Mouse (Mus musculus): ENCODE data around the gene Rbm6. TPM values are rescaled to one million over a fixed set of nuclear protein-coding genes. Genes with fewer than 3 reads are reported as not detected.

Rbm6 gene
- polyA plus RNA-seq, 2 experiments from 2014 or later = 76.4 to 81.0 TPM

DNA sequence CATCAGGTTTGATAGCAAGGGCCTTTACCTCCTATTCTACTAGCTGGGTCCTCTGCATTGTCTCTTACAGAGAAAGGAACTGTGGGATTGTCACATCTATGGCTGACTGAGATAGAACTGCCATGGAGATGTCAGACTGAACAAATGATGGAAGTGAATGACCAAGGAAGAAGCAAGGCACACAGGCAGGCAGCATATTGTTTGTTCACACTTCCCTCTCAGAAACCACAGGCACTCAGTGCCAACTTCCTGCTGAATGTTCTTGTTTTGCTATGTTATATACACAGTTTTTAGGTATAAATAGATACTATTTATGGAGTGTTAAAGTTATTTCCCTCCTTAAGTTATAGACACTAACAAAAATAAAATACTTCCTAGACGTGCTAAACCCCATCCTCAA is 125.7 kb downstream of the Rbm6 start:
- no peak for ATAC-seq

GRCm38 (mm10) chr9:107746679-107747078 is 126.4 kb downstream of the Rbm6 start:
- ATAC-seq = no peak

GRCm38 (mm10) chr9:107744061-107744460 is 129.0 kb downstream of the Rbm6 start:
- no peak for ATAC-seq

- no peak for ATAC-seq
These were observed 134.2 kb downstream of the Rbm6 start for GRCm38 (mm10) chr9:107738841-107739202.

DNA sequence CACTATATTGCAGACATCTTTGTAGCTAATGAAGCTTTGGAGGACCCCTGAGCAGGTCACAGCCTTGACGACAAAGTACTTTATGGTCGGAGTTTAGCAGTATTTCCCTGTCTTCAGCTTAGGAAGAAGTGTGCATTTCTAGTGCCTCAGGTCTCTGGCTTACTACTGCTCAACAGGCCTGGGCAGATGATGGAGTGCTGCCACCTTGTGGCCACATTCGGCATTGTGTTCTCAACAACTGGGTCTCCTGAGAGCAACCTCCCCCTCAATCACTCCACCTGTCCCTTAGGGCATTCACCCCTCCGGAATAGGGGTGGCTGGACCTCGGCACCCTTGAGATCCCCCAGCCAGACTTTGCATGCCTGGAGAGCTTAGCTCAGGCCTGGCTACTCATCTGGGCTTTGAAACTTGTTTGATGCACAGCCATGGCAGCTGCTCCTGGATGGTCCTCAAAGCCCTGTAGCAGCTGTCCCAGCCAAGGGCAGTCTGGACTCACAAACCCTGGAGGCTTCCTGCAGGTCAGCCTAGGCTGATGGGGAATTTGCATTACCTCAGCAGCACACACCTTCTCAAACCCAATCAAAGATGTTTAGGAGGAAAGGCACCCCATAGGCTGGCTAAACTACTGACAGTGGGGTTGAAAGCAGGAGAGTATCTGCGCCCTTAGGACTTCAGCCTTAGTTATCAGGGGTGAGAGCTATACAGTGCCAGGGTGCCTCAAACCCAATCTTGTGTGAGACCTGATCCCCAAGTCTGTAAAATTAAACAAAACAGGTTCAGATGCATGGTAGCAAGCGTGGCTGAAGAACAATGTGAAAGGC is 134.8 kb downstream of the Rbm6 start:
- ATAC-seq = peak; percentile 50

GRCm38 (mm10) chr9:107736185-107736485 is 136.9 kb downstream of the Rbm6 start:
- no peak for ATAC-seq

DNA sequence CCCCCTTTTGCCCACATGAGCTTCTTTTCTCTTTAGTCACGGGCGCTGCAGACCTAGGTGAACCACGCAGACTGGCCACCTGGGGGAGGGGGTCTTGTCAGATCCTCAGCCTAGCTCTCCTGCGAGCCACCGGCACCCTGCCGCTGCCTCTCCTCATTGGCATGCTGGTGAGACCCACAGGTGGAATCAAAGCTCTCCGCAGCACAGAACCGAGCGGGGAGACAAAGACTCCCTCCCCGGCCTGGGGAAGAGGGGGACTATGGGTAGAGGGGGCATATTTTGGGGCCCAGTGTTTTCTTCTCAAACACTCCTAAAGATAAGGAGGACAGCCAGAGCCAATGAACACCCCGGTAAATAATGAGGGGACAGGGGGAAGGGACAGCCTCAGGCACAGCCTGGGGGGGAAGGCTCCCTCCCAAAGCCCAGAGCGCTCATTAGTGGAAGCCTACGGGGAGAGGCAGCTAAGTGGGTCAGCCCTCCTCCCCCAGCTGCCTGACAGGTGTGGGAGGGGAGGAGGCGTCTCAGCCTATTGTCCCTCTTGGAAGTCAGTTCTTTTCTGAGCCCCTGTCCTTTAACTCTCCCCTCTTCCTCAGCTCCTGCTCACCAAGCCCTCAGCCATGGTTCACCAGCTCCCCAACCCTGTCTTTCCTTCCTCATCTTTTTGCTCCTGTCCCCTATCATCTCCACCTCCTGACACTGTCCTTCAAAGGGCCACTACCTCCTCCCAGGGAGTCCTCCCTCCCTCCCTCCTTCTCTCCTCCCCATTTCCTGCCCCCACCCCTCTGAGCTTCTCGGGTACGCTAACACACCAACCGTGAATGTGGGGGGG is 137.5 kb downstream of the Rbm6 start:
- ATAC-seq = no peak

- ATAC-seq = no peak
These were observed 138.5 kb downstream of the Rbm6 start for GRCm38 (mm10) chr9:107734567-107734971.

DNA sequence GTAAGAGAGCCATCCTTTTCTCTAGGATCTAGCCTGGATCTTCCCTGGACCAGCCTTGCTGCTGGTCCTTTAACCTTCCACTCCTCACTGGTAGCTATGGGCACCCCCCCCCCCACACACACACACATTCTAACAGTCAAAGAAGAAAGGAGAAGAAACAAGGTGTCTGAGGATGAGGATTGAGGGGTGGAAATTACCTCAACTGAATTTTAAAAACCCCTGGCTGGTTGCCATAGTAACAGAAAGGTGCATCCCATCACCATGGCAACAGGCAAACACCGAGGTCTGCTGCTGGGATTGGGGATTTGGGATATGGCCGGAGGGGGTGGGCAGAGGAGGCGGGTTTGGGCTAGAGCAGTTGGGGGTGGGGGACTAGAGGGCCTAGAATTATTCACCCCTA is 143.3 kb downstream of the Rbm6 start:
- no peak for ATAC-seq

DNA sequence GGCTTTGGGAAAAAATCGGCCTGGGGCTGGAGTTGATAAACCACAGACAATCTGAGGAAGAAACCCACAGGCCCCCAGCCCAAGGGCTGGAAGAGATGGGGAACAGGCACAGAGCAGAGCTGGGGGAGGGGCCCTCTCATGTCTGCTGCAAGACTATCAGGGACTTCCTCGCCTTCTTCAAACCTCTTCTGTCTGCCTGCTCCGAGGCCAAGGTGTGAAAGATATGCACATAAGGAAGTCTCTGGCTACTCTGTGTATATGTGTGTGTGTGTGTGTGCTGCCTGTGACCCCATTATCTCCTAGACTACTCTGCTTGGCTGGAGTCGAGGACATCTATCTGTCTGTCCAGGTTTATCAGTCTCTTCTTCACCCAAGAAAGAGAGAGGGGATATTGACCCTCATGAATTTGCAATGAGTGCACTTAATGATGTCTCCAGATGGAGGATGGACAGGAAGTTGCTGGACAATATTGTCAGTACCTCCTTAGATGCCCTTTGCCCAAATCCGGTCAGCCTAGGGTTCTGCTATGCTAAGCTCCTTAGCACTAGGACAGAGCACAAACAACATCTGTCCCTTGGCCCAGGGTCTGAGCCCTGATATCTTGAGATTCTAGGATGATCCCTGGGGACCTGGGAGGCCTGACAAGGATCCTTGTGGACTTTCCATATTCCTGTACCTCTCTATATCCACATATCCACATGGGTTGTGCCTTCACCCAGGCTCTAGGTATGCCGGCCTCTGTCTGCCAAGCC is 143.9 kb downstream of the Rbm6 start:
- ATAC-seq = no peak

GRCm38 (mm10) chr9:107727041-107727440 is 146.0 kb downstream of the Rbm6 start:
- no peak for ATAC-seq

DNA sequence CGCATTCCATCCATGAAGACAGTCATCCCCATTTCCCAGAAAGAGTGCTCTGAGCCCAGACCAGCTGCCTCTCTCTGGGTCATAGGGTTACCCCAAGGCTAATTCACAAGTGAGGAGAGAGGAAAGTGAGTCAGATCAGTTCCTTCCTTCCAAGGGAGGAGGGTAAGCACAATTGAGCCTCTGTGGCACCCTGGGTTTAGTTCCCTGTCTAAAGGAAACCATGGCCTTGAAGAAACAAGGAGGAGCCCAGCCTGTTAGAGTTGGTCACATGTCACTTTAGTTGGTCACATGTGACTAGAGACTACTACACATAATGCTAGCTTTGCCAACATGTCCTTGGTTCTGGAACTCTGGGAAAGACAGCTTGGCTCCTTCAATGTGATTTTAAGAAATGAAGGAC is 148.2 kb downstream of the Rbm6 start:
- no peak for ATAC-seq

DNA sequence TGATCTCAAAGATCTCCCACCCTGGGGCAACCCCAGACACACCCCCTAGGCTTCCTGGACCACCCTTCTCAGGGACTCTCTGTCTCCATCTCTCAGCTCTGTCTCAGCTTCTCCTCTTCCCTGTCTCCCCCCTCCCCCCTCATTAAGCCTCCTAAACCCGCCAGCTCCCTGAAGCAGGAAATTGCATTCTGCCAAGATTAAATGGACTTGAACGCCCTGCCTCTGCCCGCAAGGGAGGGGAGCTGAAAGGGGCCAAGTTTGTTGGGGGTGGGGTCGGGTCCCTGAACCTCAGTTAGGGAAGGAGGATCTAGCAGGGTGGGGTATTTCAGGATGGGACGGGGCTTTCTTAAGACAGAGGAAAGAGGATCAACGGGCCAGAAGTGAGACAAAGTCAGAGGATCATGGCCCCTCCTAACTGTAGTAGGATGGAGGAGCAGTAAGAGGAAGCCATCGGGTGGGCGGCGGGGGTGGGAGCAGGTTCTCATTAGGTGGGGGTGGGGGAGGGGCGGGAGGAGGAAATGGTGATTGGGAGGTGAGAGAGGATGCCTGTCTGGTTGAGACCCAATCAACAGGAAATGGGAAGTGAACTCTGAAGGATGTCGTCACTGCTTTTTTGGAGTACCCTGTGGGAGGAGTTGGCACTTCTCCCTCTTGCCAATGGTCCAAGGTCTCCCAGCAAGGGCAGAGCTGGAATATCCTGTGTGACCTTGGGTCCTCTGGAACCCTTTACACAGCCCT is 149.1 kb downstream of the Rbm6 start:
- ATAC-seq = peak; percentile 28

Other genes starting within 250 kb of the Rbm6 start
- gene Gnai2, start 237.9 kb downstream of the Rbm6 start, polyA plus RNA-seq (2017; shearing (Covaris generic)) = 100 to 1,000 TPM; 176 to 181 TPM
- gene Slc38a3, start 203.7 kb downstream of the Rbm6 start, polyA plus RNA-seq (2017; shearing (Covaris generic)) = not detected
- 1 to 10 TPM in 1 of 2 experiments, not detected in 1; 1.1 TPM for gene Gnat1, start 193.5 kb downstream of the Rbm6 start, polyA plus RNA-seq (2017; shearing (Covaris generic))
- not detected for gene Sema3f, start 162.8 kb downstream of the Rbm6 start, polyA plus RNA-seq (2017; shearing (Covaris generic))
- gene Rbm5, start 102.2 kb downstream of the Rbm6 start, polyA plus RNA-seq (2017; shearing (Covaris generic)) = 100 to 1,000 TPM; 299 to 310 TPM
- 10 to 100 TPM; 11.3 to 12.9 TPM for gene Mon1a, start 14.9 kb upstream of the Rbm6 start, polyA plus RNA-seq (2017; shearing (Covaris generic))
- gene Mst1r, start 33.6 kb upstream of the Rbm6 start, polyA plus RNA-seq (2017; shearing (Covaris generic)) = not detected
- not detected for gene Actl11, start 55.2 kb upstream of the Rbm6 start, polyA plus RNA-seq (2017; shearing (Covaris generic))
- gene Camkv, start 62.4 kb upstream of the Rbm6 start, polyA plus RNA-seq (2017; shearing (Covaris generic)) = not detected
- 1 to 10 TPM; 5.0 to 8.2 TPM for gene Traip, start 76.9 kb upstream of the Rbm6 start, polyA plus RNA-seq (2017; shearing (Covaris generic))
- gene Uba7, start 102.3 kb upstream of the Rbm6 start, polyA plus RNA-seq (2017; shearing (Covaris generic)) = 100 to 1,000 TPM; 132 to 138 TPM
- not detected for gene Gm20661, start 109.8 kb upstream of the Rbm6 start, polyA plus RNA-seq (2017; shearing (Covaris generic))
- gene Inka1, start 112.6 kb upstream of the Rbm6 start, polyA plus RNA-seq (2017; shearing (Covaris generic)) = under 1 TPM; 0.33 to 0.51 TPM
- gene Cdhr4, start 119.3 kb upstream of the Rbm6 start, polyA plus RNA-seq (2017; shearing (Covaris generic)) = 1 to 10 TPM in 1 of 2 experiments, under 1 TPM in 1; 0.93 to 2.5 TPM
- gene Gm20662, start 123.1 kb upstream of the Rbm6 start, polyA plus RNA-seq (2017; shearing (Covaris generic)) = not detected
- gene Ip6k1, start 129.3 kb upstream of the Rbm6 start, polyA plus RNA-seq (2017; shearing (Covaris generic)) = 10 to 100 TPM; 36.7 to 47.6 TPM
- 10 to 100 TPM; 12.9 to 22.2 TPM for gene Gmppb, start 176.0 kb upstream of the Rbm6 start, polyA plus RNA-seq (2017; shearing (Covaris generic))
- 1 to 10 TPM; 1.3 to 3.3 TPM for gene Amigo3, start 179.9 kb upstream of the Rbm6 start, polyA plus RNA-seq (2017; shearing (Covaris generic))
- under 1 TPM; 0.40 to 0.48 TPM for gene Mst1, start 207.2 kb upstream of the Rbm6 start, polyA plus RNA-seq (2017; shearing (Covaris generic))
- gene Rnf123, start 210.1 kb upstream of the Rbm6 start, polyA plus RNA-seq (2017; shearing (Covaris generic)) = 10 to 100 TPM; 49.9 to 75.8 TPM
- 10 to 100 TPM; 39.4 to 45.0 TPM for gene Apeh, start 221.4 kb upstream of the Rbm6 start, polyA plus RNA-seq (2017; shearing (Covaris generic))